Mouse (Mus musculus) megakaryocyte progenitor cell, adult 5-6 weeks (primary cell): ENCODE measurements around the gene Fbxo28. TPM values are rescaled to one million over a fixed set of nuclear protein-coding genes. Genes with fewer than 3 reads are reported as not detected.

Source experiments
- ATAC-seq: replicated peaks from 2 replicates; pipeline ENCODE4 v1.8.0; 2016; ENCODE audit warnings: mild to moderate bottlenecking, moderate TSS enrichment, inconsistent platforms; ENCODE audit not compliant: poor library complexity
- total RNA-seq, 2 experiments: library from RNA; stranded (forward) in 1 of 2; stranded (reverse) in 1 of 2; fragments of 157-497, 149-512 nt in 1 of 2; fragments of 200-1000 nt in 1 of 2; gene quantifications; 2 replicates each; pipeline versions ENCODE4 v1.2.3 to v1.2.4; 2015 to 2017

The Fbxo28 gene
- total RNA-seq, 2 experiments from 2014 or later: 10.8 to 14.3 TPM

GRCm38 (mm10) chr1:182345857-182346256 lies 4.4 kb upstream of the Fbxo28 start:
- no peak for ATAC-seq

- ATAC-seq: no peak
Observed at GRCm38 (mm10) chr1:182341993-182342392, 564 bp upstream of the Fbxo28 start.

GRCm38 (mm10) chr1:182340281-182340680 lies 1.1 kb downstream of the Fbxo28 start:
- no peak for ATAC-seq

GRCm38 (mm10) chr1:182338961-182339565 lies 2.4 kb downstream of the Fbxo28 start:
- ATAC-seq: no peak

- ATAC-seq: peak; percentile 54
Observed at GRCm38 (mm10) chr1:182333766-182334437, 7.5 kb downstream of the Fbxo28 start.

- no peak for ATAC-seq
Observed at GRCm38 (mm10) chr1:182332090-182333034, 9.1 kb downstream of the Fbxo28 start.

- ATAC-seq: peak; percentile 46; the same call in 1 of the 2 replicates
Observed at GRCm38 (mm10) chr1:182325919-182326318, 15.5 kb downstream of the Fbxo28 start.

- no peak for ATAC-seq
Observed at GRCm38 (mm10) chr1:182324552-182324951, 16.9 kb downstream of the Fbxo28 start.

- ATAC-seq: no peak
Observed at GRCm38 (mm10) chr1:182323139-182323538, 18.3 kb downstream of the Fbxo28 start.

- no peak for ATAC-seq
Observed at GRCm38 (mm10) chr1:182314201-182314600, 27.2 kb downstream of the Fbxo28 start.

GRCm38 (mm10) chr1:182313181-182313580 lies 28.2 kb downstream of the Fbxo28 start:
- ATAC-seq: no peak

- ATAC-seq: peak; percentile 46; the same call in 1 of the 2 replicates
Observed at GRCm38 (mm10) chr1:182311376-182311775, 30.1 kb downstream of the Fbxo28 start.

GRCm38 (mm10) chr1:182310316-182310715 lies 31.1 kb downstream of the Fbxo28 start:
- ATAC-seq: no peak

GRCm38 (mm10) chr1:182309403-182309802 lies 32.0 kb downstream of the Fbxo28 start:
- no peak for ATAC-seq

- no peak for ATAC-seq
Observed at GRCm38 (mm10) chr1:182302916-182303315, 38.5 kb downstream of the Fbxo28 start.

- ATAC-seq: no peak
Observed at GRCm38 (mm10) chr1:182302176-182302870, 39.1 kb downstream of the Fbxo28 start.

GRCm38 (mm10) chr1:182297821-182298220 lies 43.6 kb downstream of the Fbxo28 start:
- ATAC-seq: no peak

- ATAC-seq: no peak
Observed at GRCm38 (mm10) chr1:182297246-182297645, 44.2 kb downstream of the Fbxo28 start.

- no peak for ATAC-seq
Observed at GRCm38 (mm10) chr1:182296816-182297215, 44.6 kb downstream of the Fbxo28 start.

- no peak for ATAC-seq
Observed at GRCm38 (mm10) chr1:182296141-182296540, 45.3 kb downstream of the Fbxo28 start.

- no peak for ATAC-seq
Observed at GRCm38 (mm10) chr1:182292291-182292690, 49.1 kb downstream of the Fbxo28 start.
